Mouse (Mus musculus): ENCODE measurements around the gene 2610528J11Rik.

DNA sequence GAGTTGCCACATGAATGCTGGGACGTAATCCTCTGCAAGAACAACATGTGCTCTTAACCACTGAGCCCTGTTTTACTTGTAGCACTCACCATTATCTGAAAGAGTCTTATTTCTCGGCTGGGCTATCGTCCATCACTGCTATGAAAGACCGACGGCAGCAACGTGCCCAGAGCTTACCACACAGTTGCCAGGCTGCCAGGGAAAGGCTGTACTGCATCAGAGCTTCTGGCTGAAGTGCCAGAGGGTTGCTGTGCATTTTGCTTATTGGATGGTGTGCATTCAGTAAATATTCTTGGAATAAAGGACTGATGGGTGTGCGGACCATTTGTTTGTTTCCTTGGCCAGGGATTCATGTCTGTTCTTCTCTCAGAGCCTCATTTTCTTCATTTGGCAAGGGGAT, 2.8 kb upstream of the 2610528J11Rik start:
- TF ChIP-seq CTCF (IDR thresholded peaks at IDR 0.05; ENCODE audit: low read depth, low read length): no peak
- no peak for TF ChIP-seq GATA1 (IDR thresholded peaks at IDR 0.05; ENCODE audit: borderline replicate concordance, low read length)
- TF ChIP-seq GATA2 (IDR thresholded peaks at IDR 0.05; ENCODE audit: borderline replicate concordance, low read depth, low read length): no peak
- no peak for TF ChIP-seq TAL1 (conservative IDR thresholded peaks at IDR 0.05; ENCODE audit: low read depth, low read length)
- no peak for TF ChIP-seq POLR2AphosphoS5 (IDR thresholded peaks at IDR 0.05; ENCODE audit: insufficient replicate concordance, low read depth, low read length)

All from G1E (cell line).